Mouse (Mus musculus) megakaryocyte-erythroid progenitor cell, adult 5-6 weeks (primary cell): ENCODE measurements around the gene Rif1. TPM values are rescaled to one million over a fixed set of nuclear protein-coding genes. Genes with fewer than 3 reads are reported as not detected.
A peak's percentile ranks its signal among the peaks of the same experiment; 100 is the strongest.
"Not testable (repeated sequence)": the region's sequence is repeated elsewhere in the genome, so short reads cannot be mapped to it uniquely, and the experiment has no call there.

ENCODE experiments used
- ATAC-seq: replicated peaks from 2 replicates; pipeline ENCODE4 v1.8.0; 2016; ENCODE audit warnings: mild to moderate bottlenecking, inconsistent platforms; ENCODE audit not compliant: severe bottlenecking, poor library complexity, low FRiP score, low TSS enrichment
- total RNA-seq, 2 experiments: library from RNA; stranded (forward) in 1 of 2; stranded (reverse) in 1 of 2; fragments of 200-1000, 215-1000 nt in 1 of 2; fragments of >200 nt in 1 of 2; fragmentation: Nextera tagmentation in 1 of 2; gene quantifications; 2 replicates each; pipeline ENCODE4 v1.2.3; 2014 to 2017

The Rif1 gene
- total RNA-seq, 2 experiments from 2014 or later = 148 to 166 TPM

DNA sequence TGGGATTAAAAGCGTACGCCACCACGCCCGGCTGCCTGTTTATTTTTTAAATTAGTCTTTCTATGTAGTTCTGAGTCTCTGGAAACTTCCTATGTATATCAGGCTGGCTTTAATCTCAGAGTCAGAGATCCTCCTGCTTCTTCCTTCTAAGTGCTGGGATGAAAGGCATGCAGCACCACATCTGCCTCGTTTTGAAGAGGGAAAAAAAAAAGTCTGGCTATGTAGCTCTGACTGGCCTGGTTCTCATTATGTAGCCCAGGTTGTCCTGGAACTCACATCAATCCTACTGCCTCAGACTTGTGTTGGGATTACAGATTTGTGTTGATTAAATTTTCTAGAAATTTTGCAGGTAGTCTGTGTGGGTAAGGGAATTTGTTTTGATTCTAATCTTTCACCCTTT, 1.8 kb upstream of the Rif1 start:
- no peak for ATAC-seq

DNA sequence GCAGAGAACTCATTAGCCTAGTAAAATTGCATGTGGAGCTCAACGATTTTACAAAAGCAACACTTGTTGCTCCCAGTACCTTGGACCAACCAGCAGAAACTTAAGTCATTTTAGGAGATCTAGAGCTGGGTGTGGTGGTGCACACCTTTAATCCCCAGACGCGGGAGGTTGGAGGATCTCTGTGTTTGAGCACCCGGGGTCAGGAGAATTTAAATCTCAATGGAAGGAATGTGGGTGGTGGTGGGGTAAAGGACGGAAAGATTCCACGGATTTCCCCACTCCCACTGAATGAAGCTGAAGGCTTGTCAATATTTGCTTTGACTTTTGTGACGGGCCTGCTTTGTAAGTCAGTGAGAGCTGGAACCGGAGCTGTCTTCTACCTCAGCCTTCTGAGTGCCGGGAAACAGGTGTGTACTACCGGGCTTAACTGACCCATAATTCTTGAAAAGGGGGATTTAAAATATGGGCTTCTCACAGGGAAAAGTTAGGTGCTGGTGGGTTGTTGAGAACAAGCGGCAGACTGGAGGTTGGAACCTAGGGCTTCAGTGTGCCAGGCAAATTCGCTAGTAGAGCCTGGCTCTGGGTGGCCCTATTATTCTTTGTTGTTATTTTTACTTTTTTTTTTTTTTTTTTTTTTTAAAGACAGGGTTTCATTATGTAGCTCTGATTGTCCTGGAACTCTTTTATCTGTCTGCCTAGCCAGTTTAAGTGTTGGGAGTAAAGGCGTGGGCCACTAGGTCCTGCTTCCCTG, 1.2 kb upstream of the Rif1 start:
- ATAC-seq = no peak

DNA sequence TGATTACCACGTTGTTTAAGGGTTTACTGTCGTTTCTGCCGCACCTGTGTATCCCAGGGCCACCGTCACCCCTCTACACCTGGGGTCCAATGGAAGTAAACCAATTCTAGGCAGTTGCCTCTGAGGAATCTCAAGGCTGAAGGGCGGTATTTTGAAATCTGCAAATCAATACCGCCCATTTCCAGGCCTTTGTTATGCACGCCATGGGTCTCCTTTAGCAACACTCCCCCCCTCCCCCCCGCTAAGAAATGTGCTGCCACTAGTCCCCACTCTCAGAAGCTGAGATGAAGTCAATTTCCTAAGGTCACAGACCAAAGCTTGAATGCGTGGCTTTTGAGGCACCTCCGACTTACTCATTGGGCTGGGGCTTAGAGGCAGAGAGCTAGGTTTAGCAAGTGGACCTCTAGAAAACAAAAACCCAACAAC, 554 bp upstream of the Rif1 start:
- ATAC-seq = peak; percentile 7

DNA sequence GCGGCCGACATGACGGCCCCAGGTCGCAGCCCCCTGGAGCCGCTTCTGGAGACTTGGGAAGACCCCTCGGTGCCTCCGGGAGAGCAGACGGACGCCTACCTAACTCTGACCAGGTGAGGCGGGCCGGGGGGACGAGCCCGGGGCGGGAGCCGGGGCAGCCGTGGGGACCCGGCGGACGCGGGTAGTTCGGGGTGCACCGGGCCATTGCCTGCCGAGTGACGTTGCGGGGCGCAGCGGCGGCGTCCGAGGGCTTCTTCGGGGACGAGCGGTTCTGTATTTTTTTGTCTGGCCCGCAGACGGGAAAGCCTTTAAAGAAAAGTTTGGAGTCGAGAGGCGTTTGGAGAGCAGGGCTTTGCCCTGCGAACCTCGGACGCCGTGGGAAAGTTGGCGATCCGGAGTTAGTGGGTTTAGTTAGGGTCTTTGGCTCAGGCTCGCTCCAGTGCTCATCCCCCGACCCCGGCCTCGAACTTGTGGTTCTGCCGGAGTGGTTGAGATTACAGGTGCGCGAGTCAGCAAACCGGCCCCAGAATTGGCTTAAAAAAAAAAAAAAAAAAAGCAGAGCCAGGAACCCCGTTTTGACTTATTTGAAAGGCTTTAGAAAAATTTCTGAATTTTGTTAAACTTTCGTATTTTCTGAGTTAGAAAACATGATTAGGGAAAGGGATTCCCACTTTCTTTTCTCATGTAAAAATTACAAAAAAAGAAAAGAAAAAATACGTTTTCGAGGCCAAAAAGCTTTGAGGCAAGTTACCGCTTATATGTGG, 691 bp downstream of the Rif1 start:
- peak; percentile 38 for ATAC-seq

DNA sequence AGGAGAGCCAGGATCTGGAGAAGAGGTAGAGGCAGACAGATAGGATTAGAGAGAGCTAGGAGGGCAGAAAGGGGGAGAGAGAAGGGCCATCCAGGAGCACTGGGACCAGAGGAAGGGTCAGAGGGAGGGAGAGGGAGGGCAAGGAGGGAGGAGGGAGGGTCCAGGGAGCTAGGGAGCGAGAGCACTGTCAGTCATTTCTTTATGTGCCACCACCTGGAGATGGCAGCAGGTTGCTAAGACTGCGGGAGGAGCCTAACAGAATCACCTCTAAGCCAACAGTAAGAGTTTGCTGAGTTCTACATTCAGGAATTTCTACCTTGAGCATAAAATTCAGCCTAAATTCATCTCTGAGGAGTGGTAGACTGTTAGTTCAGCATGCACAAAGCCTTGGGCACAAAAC, 6.0 kb downstream of the Rif1 start:
- no peak for ATAC-seq

DNA sequence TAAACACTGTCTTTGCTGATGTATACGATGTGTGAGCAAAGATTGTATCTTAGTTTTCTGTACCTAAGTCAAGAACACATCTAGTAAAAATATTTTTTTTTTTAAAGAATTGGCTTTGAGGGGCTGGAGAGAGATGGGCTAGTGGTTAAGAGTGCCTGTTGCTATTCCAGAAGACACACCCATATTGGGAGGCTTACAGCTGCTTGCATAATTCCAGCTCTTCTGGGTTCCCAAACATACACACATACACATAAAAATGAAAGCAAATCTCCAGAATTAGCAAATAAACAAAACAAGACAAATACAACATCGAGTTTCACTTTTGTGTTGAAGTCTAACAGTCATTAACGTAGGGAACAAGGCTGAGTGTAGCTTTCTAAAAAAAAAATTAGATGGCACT, 11.4 kb downstream of the Rif1 start:
- ATAC-seq = no peak

DNA sequence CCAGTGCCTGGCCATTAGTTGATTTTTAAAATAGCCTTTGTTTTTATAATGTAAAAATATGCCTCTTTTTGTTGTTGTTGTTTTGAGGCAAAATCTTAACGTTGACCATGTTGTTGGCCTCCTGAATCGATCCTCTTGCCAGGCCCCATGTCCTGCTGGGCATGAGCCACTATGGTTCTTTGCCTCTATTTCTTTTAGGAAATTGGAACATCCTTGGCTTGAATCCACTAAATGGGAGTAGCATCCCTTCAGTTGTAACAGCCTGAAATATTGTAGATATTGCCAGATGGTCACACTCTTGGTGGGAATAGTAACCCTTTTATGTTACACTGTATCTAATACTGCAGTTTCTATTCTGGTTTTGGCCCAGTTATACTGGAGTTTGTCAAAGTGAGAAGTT, 11.9 kb downstream of the Rif1 start:
- no peak for ATAC-seq

DNA sequence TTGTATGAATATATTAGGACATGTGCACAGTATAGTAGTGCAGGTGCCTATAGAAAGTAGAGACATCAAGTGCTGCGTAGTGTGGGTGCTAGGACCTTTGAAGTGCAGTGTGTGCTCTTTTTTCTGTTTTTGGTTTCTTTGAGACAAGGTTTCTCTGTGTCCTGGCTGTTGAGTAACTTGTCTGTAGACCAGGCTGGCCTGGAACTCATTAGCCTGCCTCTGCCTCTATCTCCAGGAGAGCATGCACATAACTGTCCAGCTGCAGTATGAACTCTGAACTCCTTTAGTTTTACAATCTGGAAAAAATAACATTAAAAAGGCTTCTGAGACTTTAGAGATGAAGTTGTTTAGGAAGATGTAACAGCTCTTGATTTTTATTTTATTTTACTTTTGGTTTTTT, 41.5 kb downstream of the Rif1 start:
- no peak for ATAC-seq

DNA sequence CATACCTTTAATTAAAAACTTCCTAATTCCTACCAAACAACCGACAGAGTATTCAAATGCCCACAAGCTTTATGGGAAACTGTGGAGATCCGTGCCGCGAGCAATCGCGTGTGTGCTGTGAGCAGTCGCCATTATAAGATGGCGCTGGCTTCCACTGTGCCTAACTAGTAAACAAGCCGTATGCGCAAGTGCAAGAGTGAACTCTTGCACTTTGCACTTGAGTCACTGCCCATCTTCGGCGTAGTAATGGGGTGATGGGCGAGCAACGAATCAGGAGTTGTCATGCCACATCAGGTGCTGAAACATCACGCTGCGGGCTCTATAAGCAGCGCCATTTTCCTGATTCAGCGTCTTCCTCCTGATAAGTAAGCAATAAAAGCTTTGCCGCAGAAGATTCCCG, 58.7 kb downstream of the Rif1 start:
- not testable (repeated sequence) for ATAC-seq

DNA sequence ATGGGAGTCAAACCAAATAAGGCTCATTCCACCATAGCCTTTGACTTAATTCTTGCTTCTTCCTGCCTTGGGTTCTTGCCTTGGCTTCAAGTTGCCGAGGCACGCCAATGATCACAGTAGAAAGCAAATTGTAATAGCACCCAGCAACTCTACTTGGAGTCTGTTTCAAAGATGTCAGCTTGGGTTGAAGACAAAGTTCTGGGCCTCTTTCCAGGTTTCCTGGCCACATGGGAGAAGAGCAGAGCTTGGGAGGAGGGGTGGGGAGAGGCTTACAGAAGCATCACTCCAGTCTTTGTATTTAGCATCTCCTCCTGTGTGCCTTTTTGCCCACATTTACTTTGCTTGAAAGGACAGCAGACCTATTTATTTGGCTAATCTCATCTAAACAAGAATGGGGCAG, 60.7 kb downstream of the Rif1 start:
- no peak for ATAC-seq

DNA sequence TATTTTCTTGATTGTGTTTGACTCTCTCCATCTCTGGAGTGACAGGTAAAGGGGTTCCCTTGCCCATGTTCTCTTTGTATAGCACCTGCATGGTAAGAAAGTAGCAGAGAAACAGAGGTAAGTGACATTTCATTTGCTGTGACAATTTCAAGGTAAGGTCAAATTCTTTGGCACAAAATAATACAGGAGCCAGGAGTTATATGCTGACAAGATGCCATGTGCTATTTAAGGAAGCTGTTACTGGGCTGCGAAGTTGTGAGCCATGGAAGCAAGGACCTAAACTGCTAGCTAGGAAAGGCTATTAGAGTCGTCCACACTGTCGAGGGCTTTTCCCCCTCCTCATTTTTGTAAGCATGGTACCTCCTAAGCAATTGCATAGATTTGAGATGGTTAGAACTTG, 80.4 kb downstream of the Rif1 start:
- ATAC-seq = no peak

DNA sequence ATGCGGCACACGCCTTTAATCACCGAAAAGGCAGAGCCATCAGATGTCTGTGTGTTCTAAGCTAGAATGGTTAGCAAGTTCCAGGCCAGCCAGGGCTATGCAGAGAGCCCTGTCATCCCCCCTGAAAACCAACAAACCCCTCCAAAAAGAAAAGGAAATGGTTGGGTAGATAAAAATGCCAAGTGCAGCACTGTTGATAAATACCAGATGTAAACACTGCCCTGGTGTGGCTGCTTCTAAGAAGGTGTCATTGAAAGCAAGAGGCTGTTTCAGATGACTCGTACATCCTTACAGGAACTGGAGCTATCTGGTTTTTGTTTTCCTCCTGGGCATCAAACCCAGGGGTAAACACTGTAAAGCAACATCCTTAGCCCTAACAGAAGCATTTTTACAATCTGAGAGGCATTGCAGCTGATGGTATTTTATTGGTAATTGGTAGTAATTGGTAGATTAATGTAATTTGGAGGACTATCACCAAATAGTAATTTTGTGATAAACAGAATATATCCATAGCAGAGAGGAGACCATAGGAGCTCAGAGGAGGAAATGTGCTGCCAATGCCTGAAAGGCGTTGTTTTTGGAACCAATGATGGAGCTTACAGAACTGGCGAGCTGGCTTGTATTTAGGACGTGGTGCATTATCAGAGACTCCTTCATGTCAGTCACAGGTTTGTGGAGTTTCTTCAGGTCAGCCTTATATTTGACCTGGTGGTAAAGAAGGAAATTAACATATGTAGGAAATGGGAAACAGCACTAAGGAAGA, 96.8 kb downstream of the Rif1 start:
- peak; percentile 26; the same call in 1 of the 2 replicates for ATAC-seq

Other genes starting within 250 kb of the Rif1 start
- 82.4 and 84.5 TPM in 2 replicates for gene Rbm43, start 137.7 kb upstream of the Rif1 start, total RNA-seq (2014; fragmentation: Nextera tagmentation)
- 56.6 and 63.1 TPM in 2 replicates for gene Rbm43, start 137.7 kb upstream of the Rif1 start, total RNA-seq (2017)
- gene Nmi, start 99.3 kb upstream of the Rif1 start, total RNA-seq (2014; fragmentation: Nextera tagmentation) = 27.6 and 40.1 TPM in 2 replicates
- gene Nmi, start 99.3 kb upstream of the Rif1 start, total RNA-seq (2017) = 39.1 and 102 TPM in 2 replicates
- not detected in 2 replicates for gene Tnfaip6, start 34.8 kb upstream of the Rif1 start, total RNA-seq (2014; fragmentation: Nextera tagmentation)
- gene Tnfaip6, start 34.8 kb upstream of the Rif1 start, total RNA-seq (2017) = not detected in 2 replicates